Mouse (Mus musculus) mature B cell (primary cell): ENCODE data around the gene Tspan31.

Experiments
- in situ Hi-C: fragments of 300-500 bp; cut with MboI; formaldehyde crosslinking; loops from 2 replicates; pipeline ENCODE4 v1.14.3; 2019

Gene Tspan31

DNA sequence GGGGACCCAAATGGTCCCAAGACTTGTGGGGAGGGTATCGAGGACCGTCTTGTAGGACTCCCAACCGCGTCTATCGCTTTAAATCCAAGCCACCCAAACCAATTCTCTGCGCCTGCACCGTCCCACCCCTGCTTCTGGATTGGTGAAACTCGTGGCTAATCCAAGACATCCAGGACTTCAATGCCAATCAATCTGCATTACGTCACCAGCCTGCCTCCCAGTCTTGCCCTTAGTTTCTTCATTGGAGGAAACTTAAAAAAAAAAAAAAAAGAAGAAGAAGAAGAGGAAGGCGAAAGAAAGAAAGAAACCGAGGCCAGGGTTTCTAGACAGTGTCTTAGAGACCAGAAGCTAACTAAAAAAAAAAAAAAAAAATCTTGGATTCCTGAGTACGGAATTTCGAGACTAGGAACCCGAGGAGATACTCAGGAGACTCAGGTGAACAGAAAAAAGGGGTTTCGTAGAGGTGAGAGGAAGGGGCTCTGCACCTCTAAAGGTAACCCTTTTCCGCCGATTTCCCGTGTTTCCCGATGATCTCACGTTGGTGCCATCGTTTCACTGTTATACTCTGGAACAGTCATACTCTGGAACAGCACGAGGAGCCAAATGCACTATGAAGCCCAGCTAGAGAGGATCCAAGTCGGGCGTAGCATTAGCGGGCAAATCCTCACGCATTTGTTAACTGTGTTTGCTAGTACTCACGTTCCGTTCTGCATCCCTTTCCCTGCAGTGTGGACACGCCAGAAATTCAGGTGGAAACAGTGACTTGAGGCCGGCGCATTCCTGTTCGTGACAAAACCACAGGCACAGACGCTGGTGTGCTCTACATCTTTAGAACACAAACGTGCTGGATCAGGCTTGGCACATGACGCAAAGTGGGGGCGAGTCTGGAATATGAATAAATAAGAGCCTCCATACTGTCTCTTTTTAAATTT lies at the start of gene Tspan31:
Gene Tspan31, minus strand, starts transcription at position 75 of the 932 bp plus-strand sequence.
- in situ Hi-C loops: no loop called here

GRCm38 (mm10) chr10:127119229-127119628 lies 49.2 kb upstream of the Tspan31 start:
- in situ Hi-C loops: no loop called here

DNA sequence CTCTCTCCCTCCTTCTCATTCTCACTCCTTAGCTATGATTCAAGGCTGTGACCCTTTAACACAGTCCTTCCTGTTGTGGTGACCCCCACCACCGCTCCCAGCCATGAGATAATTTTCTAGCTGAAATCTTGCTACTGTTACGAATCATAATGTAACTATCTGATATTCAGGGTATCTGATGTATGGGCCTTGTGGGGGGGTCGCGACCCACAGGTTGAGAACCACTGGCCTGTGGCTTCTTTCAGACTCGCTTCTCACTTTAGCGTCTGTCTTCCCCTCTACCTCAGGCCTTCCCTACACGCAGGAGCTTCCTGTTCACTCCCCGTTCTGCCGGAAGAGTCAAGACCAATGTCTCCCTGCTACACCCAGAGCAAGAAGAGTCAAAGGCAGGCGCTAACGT lies 48.4 kb upstream of the Tspan31 start:
- in situ Hi-C loops: no loop called here

- in situ Hi-C loops: no loop called here
Measured at GRCm38 (mm10) chr10:127115068-127115467, 45.0 kb upstream of the Tspan31 start.

- in situ Hi-C loops: no loop called here
Measured at GRCm38 (mm10) chr10:127114408-127114807, 44.3 kb upstream of the Tspan31 start.

GRCm38 (mm10) chr10:127111001-127111887 lies 41.2 kb upstream of the Tspan31 start:
- in situ Hi-C loops: no loop called here

DNA sequence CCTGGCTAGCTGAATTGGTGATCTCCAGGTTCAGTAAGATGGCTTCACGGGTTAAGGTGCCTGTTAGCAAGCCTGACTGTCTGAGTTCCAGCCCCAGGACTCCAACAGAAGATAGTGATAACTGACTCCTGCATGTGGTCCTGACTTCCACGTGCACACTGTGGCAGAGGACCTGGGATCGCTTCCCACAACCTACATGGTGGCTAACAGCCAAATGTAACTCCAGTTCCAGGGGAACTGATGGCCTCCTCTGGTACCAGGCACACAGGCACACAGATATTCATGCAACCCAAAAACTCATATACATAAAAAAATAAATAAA lies 38.2 kb upstream of the Tspan31 start:
- in situ Hi-C loops: no loop called here

DNA sequence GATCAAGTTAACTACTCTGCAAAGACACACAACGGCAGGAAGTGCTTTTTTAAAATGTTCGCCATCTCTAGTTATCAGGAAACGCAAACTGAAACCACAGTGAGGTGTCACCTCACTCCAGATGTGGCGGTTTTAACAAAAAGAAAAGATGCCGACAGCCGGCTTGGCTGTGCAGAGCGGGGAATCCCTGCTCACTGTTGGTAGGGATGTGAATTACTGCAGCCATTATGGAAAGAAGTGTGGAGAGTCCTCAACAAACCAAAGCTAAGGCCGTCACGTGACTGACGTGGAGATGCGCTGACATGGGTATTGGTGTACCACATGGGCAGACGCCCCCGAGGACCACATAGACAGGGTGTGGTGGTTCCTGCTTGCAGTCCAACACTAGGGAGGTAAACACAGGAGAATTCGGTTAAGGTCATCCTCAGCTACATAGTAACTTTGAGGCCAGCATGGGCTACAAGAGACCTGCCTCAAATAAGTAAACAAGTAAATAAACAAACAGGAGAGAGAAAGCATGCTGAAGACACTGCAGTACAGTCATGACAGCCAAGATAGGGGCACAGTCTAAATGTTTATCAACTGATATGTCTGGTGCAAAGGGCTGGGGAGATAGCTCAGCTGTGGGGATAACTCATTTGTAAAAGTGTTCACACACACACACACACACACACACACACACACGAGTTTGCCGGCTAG lies 37.6 kb upstream of the Tspan31 start:
- in situ Hi-C loops: no loop called here

GRCm38 (mm10) chr10:127103631-127104030 lies 33.6 kb upstream of the Tspan31 start:
- in situ Hi-C loops: no loop called here

DNA sequence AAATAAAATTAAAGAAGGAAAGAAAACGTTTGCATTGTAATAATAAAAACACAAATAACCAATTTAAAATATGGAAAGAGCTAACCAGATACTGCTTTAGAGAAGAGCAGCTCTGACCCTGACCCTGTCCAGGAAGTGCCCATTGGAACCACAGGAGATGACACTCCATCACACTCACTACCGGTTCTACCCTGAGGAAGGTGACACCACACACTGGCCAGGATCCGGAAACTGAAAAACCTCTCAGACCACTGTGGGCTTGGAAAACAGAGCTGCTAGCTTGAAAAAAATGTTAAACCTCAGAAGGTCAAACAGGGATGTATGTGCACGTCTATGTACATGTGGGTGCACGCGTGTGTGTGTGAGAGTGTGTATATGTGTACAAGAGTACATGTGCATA lies 31.1 kb upstream of the Tspan31 start:
- in situ Hi-C loops: no loop called here

- in situ Hi-C loops: no loop called here
Measured at GRCm38 (mm10) chr10:127100414-127100813, 30.4 kb upstream of the Tspan31 start.

DNA sequence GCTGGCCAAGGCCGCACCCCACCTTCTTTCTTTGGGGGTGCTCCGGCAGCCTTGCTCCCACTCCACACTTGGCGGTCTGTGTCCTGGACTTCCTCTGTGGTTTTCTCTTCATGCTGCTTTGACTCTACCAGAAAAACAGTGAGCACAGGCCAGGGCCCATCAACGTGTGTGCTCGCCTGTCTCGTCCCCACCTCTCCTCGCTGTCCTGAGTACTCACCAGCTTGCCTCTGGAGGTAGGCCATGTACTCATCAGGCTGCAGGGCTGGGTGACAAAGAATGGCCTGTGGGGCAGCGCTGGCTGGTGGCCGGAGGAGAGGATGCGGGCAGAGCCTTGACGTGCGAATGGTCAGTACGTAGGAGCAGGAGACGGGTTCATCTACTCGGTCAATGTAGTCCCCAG lies 29.8 kb upstream of the Tspan31 start:
- in situ Hi-C loops: no loop called here

DNA sequence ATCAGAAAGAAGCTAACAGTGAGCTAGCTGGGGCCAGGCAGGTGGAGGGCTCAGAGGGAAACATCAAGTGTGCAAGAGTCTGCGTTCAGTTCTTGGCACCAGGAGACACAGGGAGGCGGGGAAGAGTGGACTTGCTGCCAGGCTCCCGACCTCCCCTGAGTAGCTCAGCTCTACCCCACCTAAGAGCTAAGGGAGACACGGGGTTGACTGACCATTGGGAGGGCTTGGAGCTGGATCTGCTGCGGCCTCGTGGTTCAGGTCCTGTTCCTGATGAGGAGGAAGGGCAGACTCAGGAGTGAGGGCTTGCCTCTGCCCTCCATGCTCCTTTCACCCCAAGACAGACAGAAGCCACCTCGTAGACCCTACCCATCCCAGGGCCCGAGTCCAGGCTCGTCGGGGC lies 29.1 kb upstream of the Tspan31 start:
- in situ Hi-C loops: no loop called here

- in situ Hi-C loops: no loop called here
Measured at GRCm38 (mm10) chr10:127098514-127098913, 28.4 kb upstream of the Tspan31 start.

DNA sequence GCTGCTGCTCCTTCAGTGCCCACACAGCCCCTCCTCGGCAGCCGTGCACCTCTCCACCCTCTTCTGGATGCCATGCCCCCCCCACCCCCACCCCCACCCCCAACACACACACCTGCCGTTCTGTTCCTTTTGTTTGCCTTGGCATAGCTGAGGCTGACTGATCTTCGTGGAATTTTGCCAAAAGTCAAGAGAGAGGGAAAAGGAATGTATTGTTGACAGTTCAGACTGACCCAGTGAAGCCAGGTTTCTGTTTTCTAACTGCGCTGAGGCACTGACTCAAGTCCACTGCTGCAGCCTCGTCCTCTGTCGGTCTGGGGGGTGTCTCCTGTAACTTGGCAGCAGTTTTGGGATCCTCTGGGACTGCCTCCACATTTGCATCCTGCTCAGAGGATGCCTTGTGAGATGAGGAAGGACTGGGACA lies 24.3 kb upstream of the Tspan31 start:
- in situ Hi-C loops: no loop called here

DNA sequence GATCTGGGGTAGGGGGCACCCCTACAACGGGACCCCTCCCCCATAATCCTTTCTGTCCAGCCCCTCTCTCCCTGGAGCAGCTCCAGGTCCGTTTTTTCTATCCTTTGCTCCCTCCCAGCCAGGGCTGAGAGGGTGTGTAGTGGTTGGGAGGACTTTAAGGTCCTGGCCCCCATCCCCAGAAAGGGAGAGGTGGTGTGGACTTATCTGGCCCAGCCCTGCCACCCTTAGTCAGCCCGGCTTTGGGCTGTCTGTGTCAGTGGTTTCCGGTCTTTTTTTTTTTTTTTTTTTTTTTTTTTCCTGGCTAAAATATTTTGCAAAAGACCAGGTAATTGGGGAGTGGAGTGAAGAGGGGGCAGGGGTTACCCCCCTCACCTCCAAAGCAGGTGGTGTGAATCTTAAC lies 22.7 kb upstream of the Tspan31 start:
- in situ Hi-C loops: no loop called here

DNA sequence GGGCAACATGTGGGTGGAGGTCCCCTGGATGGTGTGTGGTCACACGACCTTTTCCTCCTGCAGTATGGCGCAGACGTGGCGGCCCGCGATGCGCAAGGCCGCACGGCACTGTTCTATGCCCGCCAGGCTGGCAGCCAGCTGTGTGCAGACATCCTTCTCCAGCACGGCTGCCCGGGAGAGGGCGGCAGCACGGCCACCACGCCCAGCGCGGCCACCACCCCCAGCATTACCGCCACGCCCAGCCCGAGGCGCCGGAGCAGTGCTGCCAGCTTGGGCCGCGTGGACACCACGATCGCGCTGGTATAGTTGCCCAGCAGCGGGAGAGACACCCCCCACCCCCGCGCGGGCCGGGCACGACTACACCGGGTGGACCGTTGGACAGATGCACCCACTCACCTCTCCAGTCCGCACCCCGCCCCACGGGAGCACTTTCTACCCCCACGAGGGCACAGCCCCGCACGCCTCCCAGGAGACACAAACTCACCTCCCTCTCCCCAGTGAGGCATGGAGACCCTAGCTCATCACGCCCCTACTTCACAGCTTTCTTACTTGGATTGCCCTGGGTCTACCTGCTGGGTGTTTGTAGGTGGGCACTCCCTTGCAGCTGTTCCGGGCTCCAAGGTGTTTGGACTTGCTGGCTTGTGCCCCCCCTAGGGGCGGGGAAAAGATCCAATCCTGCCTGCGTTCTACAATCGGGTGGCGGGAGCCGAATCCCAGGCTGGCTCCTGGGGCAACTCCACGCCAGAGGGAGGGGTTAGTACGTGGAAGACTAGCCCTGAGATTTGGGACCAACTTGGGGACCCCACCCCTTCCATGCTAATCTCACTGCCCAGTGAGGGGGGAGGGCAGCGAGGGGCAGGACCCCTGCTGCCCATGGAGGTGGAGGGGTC lies 21.7 kb upstream of the Tspan31 start:
- in situ Hi-C loops: no loop called here

GRCm38 (mm10) chr10:127090560-127091411 lies 20.7 kb upstream of the Tspan31 start:
- in situ Hi-C loops: no loop called here

GRCm38 (mm10) chr10:127085633-127086032 lies 15.6 kb upstream of the Tspan31 start:
- in situ Hi-C loops: no loop called here

- in situ Hi-C loops: no loop called here
Measured at GRCm38 (mm10) chr10:127085052-127085451, 15.0 kb upstream of the Tspan31 start.
